Mouse (Mus musculus) mouse trophoblast stem cell (cell line): Measurements from ENCODE around the gene Ndufs4.

Experiments used
- in situ Hi-C, 2 experiments: fragments of 300-500 bp; cut with MseI, MboI; formaldehyde crosslinking; loops; 2 replicates in 1 of 2; 3 replicates in 1 of 2; pipeline ENCODE4 v1.15.1; 2025

Gene Ndufs4

DNA sequence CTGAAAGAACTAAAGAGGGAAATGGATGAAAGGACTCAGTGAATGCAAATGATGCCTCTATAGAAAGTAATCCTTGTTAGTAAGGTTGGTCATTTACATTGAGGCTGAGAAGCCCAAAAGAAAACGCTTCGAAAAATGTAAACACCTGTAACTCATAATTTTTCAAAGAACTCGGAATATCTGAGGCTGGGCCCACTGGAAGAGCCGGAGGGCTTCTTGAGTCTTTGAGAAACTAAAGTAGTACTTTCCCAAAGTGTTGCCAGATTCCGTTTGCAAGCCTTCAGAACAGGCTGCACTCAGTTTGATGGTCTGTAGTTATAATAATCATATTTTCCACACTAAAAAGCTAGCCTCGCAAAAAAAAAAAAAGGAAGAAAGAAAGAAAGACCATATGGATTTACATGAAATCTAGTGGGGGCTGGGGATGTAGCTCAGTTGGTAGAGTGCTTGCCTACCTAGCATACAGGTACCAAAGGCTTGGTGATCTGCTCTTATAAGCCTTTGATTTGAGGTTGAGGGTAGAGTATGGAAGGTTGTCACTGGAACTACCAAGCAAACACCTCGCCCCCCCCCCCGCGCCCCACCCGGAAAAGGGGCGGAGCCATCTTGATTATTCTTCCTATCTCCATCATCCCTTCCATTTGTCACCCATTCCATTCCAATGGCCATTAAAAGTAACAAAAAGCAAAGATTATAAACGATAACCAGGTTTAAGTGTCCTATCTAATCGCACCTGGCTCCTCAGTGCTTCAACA lies at the start of gene Ndufs4:
Gene Ndufs4, minus strand, starts transcription at position 48 of the 755 bp plus-strand sequence.
- in situ Hi-C loops, result no loop called here

DNA sequence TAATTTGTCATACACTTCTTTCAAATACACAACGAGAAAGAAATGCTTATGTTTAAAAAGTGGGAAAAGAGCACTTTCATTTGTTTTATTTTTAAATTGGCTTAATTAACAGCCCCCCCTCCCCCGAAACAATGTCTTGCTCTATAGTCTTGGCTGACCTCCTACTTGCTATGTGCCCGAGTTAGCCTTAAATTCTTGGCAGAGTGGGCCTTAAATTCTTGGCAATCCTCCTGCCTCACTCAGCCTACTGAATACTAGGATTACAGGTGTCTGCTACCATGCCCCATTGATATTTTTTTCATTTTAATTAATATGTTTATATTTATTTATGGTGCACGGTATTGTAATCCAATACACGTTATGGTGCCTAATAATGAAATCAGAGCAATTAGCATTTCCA lies 44.4 kb upstream of the Ndufs4 start:
- in situ Hi-C loops, result no loop called here

DNA sequence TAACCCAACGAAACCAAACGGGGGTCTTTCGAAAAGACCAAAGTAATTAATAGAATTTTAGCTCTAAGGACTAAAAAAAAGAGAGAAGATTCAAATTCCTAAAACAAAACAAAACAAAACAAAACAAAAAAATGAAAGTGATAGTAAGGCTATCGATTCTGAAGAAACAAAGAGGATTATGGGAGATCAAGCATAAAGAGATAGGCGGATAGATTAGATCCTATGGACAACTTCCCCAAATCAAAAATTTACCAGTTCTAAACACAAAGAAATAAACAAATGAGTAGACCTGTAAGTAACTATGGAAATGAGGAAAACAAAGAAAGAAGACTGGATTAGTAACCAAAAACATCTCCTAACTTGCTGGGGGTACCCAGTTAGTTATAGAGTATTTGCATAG lies 37.2 kb upstream of the Ndufs4 start:
- in situ Hi-C loops, result no loop called here

DNA sequence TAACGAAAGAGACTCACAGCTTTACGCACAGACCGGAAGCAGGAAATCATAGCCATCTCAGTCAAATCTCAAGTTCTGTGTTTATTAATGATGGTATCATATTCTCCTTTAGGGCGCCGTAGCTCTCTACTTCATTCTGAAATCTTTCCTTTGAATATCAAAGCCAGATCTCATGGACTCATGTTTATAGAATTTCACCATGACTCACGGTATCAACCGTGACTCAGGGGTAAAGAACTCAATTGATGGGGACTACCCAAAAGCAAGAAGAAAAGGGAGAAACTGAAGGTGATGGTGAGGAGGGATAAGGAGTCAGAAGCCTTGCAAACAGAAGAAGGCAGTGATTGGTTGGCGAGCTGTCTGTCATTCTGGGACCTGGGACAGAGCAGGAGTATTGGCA lies 32.2 kb upstream of the Ndufs4 start:
- in situ Hi-C loops, result no loop called here

DNA sequence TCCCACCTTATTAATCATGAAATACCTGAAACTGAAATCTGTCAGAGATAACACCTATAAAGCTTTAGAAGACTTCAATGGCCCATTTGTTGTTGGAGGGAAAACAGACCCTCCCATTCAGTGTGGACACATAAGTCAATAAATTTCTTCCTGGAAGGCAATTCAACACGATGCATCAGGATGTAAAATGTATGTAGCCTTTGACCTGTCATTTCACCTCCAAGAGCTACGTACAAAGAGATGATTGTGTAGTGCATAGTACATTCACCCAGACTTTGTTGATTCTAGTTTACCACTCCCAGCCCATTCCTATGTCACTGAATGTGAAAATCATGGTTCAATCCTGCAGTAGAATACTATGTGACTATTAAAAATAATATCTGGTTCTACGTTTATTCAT lies 31.3 kb upstream of the Ndufs4 start:
- in situ Hi-C loops, result no loop called here

DNA sequence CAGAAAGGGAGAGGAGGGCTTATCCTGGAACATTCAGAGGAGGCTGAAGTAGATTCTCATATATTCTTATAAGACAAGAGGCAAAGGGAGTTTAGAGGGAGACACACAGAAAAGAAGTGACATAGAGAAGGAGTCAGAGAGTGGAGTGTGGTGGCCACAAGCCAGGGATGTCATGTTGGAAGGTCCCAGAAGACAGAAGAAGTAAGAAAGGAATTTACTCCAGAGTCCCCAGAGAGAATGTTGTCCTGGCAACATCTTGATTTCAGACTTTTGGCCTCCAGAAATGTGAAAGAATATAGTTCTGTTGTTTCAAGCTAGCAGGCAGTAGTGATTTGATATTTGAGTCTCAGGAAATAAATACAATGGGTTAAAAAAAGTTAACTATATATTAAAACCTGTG lies 24.3 kb upstream of the Ndufs4 start:
- in situ Hi-C loops, result no loop called here

DNA sequence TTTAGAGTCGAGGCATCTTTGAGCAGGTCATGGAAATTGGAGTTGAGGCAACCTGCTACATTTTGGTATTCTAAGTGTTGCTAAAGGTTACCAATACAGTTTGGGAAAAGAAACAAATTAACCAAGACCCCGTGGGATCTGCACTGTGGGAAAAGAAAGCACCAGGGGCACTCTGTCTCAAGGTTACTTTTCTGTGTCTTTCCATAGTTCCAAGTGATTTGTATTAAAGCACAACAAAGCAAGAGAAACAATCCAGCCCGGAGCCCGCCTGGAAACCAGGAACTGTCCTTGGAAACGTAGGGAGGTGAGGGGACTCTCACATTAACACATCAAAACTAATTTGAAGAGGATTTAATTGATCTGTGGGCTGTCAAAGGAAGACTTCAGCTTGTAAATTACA lies 18.8 kb upstream of the Ndufs4 start:
- in situ Hi-C loops, result no loop called here

DNA sequence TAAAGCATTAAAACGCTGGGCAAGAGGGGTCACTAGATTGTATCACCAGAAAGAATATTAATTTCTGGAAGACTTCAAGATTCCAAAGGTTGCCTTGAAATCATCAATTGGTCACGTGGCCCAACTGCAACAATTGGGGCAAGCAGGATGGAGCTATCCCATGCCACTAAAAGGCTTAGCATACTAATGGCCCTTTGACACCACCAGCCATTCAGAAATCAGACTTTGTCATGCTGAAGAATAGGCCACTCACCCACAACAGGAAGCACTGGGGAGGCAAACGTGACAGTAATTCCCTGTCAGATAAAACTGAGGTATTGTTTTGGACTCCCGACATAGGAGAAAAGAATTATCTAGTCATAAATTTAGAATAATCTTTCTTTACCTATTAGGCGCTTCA lies 18.4 kb upstream of the Ndufs4 start:
- in situ Hi-C loops, result no loop called here

DNA sequence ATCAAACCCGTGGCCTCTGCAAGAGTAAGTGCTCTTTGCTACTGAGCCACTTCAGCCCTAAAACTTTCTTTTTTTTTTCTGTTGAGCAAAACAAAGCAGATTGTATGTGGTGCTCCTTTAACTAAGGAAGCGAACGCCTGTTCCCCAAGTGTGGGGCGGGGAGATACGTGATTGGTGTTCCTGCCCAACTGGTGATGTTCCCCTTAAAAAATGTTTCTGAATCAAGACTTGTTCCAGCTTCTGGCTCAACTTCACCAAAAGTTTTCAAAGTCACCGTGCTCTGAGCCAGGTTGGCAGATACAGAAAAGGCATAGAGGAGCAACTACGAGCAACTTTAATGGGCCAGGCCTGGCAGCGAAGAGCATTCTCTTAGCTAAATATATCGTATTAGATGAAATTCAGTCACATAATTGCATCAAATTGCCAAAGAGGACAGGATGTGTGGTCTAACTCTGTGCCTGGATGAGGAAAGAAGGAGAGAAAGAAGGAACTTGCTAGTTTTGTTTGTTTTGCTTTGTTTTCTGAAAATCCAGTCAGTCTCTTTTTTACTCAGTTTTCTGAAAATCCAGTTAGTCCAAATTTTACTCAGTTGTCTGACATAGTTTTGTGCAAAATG lies 17.1 kb upstream of the Ndufs4 start:
- in situ Hi-C loops, result no loop called here

DNA sequence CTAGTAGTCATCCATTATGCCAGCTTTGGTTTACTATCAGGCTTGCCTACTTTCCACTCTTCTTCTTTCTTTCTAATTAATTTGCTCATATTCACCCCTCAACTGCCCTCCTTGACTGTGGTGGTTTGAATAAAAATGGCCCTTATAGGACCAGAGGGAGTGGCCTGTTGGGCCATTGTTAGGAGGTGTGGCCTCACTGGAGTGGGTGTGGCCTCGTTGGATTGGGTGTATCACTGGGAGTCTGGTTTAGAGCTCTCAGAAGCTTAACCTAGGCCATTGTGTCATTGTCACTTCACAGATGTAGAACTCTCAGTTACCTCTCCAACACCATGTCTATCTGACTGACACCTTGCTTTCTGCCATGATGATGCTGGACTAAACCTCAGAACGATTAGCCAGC lies 10.8 kb upstream of the Ndufs4 start:
- in situ Hi-C loops, result no loop called here

DNA sequence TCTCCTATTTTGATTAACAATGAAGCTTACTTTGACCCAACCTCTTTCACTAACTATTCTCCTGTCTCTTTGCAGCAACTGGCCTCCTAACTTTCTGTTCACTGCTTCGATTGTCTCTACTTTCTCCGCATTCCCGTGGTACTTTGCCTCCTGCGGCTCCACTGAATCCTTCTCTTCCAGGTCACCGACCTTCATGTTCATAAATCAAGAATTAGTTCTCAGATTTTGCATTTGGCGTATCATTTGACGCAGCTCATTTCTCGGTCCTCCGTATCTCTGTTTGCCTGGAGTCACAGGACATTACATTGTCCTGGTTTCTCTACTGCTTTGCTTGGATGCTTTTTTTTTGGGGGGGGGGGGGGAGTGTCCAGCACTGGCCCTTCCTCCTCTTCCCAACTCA lies 9.2 kb upstream of the Ndufs4 start:
- in situ Hi-C loops, result no loop called here

DNA sequence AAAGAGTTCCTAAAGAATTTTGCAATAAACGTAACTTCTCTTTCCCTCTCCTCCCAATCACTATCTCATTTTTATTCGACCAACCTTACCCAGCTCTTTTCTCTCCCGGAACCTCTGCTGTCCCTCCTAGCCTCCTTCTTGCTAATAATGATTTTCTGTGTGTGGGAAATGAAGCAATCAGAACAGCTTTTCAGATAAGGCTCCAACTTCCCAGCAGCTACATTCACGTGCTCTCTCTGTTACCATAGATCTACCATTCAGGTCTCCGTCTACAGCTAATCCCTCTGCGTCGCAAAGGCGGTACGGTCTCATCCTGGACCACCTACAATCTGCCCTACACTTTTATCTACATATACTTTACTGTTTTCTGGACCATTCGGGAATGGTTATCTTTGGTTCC lies 8.8 kb upstream of the Ndufs4 start:
- in situ Hi-C loops, result no loop called here

DNA sequence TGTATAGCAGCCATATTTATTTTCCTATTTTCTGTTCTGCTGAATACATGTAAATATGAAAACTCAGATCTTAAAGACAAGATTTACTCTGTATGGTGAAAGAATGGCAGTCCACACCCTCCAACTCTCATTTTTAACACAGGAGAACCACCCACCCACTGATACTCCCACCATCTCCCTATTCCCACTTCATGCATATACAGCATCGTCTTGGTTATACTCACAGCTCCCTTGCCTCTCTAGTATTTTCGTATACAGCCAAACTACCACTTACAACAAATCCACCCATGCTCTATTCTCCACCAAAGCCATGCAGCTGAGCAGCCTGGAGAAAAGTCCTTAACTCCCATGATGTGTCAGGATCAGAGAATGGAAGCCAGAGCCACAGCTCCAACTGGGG lies 6.7 kb upstream of the Ndufs4 start:
- in situ Hi-C loops, result no loop called here

DNA sequence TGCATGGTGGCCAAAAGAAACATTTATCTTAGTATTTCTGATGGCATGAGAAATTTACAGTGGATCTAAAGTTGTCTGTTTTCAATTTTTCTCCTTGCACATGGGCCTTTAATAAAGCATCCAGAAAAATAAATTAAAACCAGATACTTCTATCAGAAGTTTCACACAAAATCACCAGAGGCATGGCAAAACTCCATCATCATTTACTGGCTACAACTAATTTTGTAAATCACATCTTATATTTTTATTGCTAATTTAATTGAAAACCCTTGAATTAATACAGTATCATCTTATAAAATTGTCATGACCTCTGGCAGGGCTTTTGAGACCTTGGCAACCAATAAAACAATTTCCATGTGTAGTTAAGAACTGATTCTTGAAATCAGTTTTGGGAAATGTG lies 4.4 kb upstream of the Ndufs4 start:
- in situ Hi-C loops, result no loop called here

DNA sequence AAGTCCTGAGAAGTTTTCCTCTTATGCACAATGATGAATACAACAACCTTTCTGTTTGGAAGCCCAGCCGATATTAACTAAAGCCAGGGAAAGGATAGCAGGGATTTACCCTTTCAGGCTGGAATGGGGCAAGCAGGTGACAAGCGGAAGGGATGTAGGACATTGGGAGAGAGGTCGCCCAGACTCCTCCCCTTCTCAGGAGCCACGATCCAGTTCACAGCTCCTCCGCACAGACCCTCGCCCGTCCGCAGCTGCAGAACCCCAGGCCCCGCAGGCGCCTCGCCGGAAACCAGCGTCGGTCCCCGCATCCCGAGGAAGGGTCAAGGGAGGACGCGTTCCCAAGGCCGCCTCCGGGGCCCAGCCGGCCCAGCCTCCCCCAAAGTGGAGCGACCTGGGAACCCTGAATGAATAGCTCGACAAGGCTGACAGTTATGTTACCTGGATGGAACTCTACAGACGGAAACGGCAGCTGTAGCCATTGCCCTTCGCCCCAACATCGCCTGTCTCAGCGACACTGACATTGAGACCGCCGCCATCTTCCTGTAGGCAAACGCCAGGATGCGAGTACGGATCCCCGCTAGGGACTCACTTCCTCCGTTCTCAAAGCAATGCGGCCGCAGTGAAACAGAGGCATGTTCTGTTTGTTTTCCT lies 412 bp downstream of the Ndufs4 start:
- in situ Hi-C loops, result no loop called here

DNA sequence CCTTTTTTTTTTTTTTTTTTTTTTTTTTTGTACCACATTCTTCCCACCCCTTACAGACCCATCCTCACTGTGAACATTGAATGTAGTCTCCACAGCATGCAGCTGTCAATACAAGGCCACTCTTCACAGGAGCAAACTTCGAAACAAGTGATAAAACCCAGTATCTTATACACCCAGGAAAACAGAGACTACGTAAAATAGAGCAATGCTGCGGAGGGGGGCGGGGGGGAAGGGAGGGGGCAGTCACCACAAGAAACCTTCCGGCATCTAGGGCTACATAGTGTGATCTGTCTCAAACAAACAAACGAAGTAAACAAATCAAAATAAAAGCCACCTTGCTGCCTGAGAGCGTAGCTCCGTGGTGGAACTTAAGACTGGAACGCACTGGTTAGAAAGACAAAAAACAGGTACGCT lies 977 bp downstream of the Ndufs4 start:
- in situ Hi-C loops, result no loop called here

DNA sequence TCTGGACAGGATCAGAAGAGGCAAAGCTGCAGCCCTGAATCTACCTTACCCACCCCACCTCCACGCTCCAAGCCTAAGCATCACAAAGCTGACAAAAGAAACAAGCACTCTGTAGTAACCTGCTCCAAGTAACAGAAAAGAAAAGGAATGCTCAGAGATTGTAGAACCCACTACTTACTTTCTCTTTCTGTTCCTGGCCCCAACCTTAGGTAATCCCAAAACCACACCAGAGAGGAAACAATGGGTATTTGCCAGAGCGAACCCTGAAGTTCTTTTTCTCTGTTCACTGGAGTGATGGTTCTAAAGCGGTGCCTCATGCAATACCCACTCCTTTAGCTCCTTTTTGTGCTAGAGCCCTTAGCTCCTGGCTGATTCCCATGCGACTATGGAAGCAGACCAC lies 11.5 kb downstream of the Ndufs4 start:
- in situ Hi-C loops, result no loop called here

DNA sequence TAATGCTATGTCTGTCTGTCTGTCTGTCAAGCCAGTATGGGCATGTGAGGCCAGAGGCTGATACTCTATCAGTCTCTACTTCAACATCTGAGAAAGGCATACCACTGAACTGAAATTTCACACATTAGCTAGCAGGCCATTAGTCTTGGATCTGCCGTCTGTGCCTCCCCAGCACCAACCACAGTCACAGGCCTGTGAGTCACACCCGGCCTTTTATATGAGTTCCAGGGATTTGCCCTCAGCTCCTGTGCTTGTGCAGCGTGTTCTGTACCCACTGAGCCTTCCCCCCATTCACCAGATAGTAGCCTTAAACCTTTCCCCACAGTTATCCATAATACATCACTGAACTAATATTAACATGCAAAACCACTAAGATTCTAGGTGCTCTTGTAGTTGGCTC lies 26.0 kb downstream of the Ndufs4 start:
- in situ Hi-C loops, result no loop called here

DNA sequence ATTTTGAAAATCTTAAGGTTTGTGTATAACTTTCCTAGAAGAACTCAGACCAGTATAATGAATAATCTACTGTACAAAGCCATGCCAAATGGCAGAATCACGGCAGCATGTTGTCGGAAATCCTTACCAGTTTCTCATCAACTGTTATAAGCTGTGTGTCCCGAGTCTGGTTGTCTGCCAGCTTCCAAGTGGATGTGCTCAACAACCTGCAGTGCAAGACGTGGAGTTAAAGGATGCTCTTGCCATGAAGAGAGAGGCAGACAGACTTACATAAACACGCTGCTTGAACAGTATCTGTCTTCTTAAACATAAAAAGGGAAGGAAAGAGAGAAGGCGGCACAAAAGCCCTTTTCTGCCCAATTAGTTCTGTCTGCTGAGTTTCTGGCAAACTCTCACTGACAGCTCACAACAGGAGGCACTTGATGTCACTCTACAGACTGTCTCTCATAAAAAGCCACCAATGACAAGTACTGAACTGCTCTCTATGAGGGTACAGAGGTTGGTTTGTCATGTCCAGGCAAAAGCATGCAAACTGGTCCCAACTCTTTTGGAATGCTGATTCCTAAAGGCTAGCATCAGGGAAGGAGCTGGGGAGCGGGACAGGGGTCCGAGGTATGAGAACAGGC lies 36.6 kb downstream of the Ndufs4 start:
- in situ Hi-C loops, result no loop called here

DNA sequence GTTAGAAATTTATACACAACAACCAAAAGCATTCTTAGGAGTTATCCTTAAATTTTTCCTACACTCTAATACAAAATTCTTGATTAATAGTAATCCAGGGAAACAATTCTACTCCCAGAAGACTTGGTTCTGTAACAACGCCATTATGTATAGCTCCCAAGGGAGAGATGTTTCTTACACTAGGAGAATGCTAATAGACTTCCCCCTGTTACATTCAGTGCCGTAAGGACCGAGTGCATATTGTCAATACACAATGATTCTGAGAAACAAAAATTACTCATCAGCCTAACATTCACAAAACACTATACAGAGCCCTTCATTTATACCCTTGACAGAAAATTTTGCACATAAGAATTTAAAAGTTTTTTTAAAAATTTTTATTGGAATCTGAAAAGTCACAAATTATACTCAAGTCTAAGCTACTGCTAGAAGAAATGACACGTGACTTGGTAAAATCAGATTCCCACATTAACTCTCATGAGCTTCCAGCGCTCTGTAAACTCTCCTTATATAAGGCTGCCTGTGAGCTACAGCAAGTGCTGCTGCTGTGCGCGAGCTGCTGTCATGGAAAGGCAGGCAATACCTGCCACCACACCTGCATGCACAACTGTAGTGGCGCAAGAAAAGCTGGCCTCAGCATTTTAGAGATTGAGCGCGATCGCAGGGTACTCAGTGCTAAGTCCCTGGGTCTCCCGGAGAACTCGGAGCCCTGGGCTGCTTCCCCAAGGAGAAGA lies 42.9 kb downstream of the Ndufs4 start:
- in situ Hi-C loops, result no loop called here

DNA sequence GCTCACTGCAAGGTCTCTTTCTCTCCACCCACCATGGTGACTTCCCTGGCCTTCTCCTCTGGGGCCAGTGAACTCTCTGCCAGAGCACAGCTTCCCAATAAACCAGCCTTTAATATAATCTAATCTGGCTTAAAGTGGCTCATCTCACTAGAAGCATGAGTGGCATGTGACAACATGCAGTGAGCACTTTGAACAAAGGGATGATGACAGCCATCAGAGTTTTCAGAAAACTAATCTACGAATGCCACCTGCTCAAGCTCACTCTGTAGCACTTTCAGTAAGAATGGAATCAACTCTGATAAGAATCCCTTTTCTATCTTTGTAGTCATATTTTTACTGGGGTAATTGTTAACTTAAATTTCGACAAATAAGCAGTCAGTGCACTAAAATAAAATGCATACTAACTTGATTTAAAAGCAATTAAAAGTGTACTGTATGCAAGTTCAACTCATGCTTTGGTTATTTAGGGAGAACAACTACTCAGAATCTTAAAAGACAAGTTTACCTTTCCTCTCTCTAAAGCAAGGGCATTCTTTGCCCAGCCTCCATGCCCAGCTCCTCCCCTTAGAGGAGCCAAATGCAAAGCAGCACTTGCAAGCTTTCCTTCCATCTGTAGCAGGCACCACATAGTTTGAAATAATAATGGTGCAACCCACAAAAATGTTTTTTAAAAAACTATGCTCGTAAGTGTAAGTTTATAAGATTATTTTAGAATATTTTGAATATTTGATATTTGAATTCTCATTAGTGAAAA lies 43.7 kb downstream of the Ndufs4 start:
- in situ Hi-C loops, result no loop called here
